Mouse (Mus musculus) MEL (cell line): ENCODE data around the gene Galntl6. TPM values are rescaled to one million over a fixed set of nuclear protein-coding genes. Genes with fewer than 3 reads are reported as not detected.

Source experiments
- DNase-seq: peaks from one replicate; pipeline ENCODE4 v3.0.0; 2011; ENCODE audit warnings: low read depth, low spot score
- H3K27ac ChIP-seq: 2 replicates; pipeline ENCODE4 v1.5.1; 2012; ENCODE audit warnings: low read depth, mild to moderate bottlenecking, control low read depth, low read length, moderate library complexity; ENCODE audit not compliant: control insufficient read depth
- H3K27me3 ChIP-seq, 2 experiments: fragments of 150-350 bp in 1 of 2; sonication (generic) in 1 of 2; 2 replicates each; pipeline ENCODE4 v1.6.1; 2012; ENCODE audit warnings: low read length in 2 of 2, mild to moderate bottlenecking in 2 of 2, improper control_type of control experiment in 1 of 2, moderate library complexity in 1 of 2; ENCODE audit not compliant: insufficient read depth in 2 of 2, control insufficient read depth in 1 of 2
- H3K36me3 ChIP-seq, 2 experiments: 2 replicates each; pipeline ENCODE4 v1.6.1; 2012 to 2014; ENCODE audit warnings: low read length in 2 of 2, improper control_type of control experiment in 1 of 2, inconsistent platforms in 1 of 2, mild to moderate bottlenecking in 1 of 2; ENCODE audit not compliant: insufficient read depth in 2 of 2, control insufficient read depth in 1 of 2
- H3K4me1 ChIP-seq, 2 experiments: fragments of 150-350 bp in 1 of 2; sonication (generic) in 1 of 2; 2 replicates each; pipeline ENCODE4 v1.6.1; 2012; ENCODE audit warnings: low read length in 2 of 2, improper control_type of control experiment in 1 of 2, mild to moderate bottlenecking in 1 of 2; ENCODE audit not compliant: insufficient read depth in 2 of 2, control insufficient read depth in 1 of 2
- H3K4me3 ChIP-seq, 2 experiments: fragments of 150-350 bp in 1 of 2; sonication (generic) in 1 of 2; 2 replicates each; pipeline ENCODE4 v1.5.1; 2012; ENCODE audit warnings: low read depth in 2 of 2, low read length in 2 of 2, mild to moderate bottlenecking in 2 of 2, moderate library complexity in 2 of 2, control low read depth in 1 of 2, improper control_type of control experiment in 1 of 2; ENCODE audit not compliant: control insufficient read depth in 1 of 2, insufficient read depth in 1 of 2
- H3K79me2 ChIP-seq: 2 replicates; pipeline ENCODE4 v1.6.1; 2012; ENCODE audit warnings: mild to moderate bottlenecking, low read length, moderate library complexity; ENCODE audit not compliant: control insufficient read depth, poor library complexity, insufficient read depth
- H3K9ac ChIP-seq: 2 replicates; pipeline ENCODE4 v1.6.1; 2012; ENCODE audit warnings: low read depth, mild to moderate bottlenecking, control low read depth, low read length, moderate library complexity; ENCODE audit not compliant: control insufficient read depth, poor library complexity, severe bottlenecking
- H3K9me3 ChIP-seq: fragments of 150-350 bp; sonication (generic); replicated peaks from 2 replicates; pipeline ENCODE4 v1.6.1; 2012; ENCODE audit warnings: mild to moderate bottlenecking, low read length, improper control_type of control experiment, moderate library complexity; ENCODE audit not compliant: insufficient read depth
- BHLHE40 ChIP-seq: IDR thresholded peaks from 2 replicates; pipeline ENCODE4 v1.6.1; 2012; ENCODE audit warnings: low read depth, mild to moderate bottlenecking, inconsistent platforms, low read length, improper control_type of control experiment, borderline replicate concordance
- CHD1 ChIP-seq: IDR thresholded peaks from 2 replicates; pipeline ENCODE4 v1.6.1; 2012; ENCODE audit warnings: low read depth, mild to moderate bottlenecking, inconsistent platforms, low read length, improper control_type of control experiment
- CHD2 ChIP-seq: IDR thresholded peaks from 2 replicates; pipeline ENCODE4 v1.6.1; 2011; ENCODE audit warnings: low read length, improper control_type of control experiment
- CTCF ChIP-seq, 3 experiments: IDR thresholded peaks in 2 of 3; conservative IDR thresholded peaks in 1 of 3; 2 replicates each; pipeline ENCODE4 v1.5.1; 2011 to 2012; ENCODE audit warnings: low read length in 3 of 3, low read depth in 2 of 3, mild to moderate bottlenecking in 2 of 3, improper control_type of control experiment in 1 of 3, inconsistent platforms in 1 of 3, mixed read lengths in 1 of 3, moderate library complexity in 1 of 3; ENCODE audit not compliant: control insufficient read depth in 1 of 3, insufficient read depth in 1 of 3, poor library complexity in 1 of 3, severe bottlenecking in 1 of 3
- ELF1 ChIP-seq: IDR thresholded peaks from 2 replicates; pipeline ENCODE4 v1.6.1; 2014; ENCODE audit warnings: low read depth, mild to moderate bottlenecking, inconsistent platforms, low read length, improper control_type of control experiment, moderate library complexity
- ETS1 ChIP-seq: IDR thresholded peaks from 2 replicates; pipeline ENCODE4 v1.6.1; 2012; ENCODE audit warnings: low read depth, mild to moderate bottlenecking, inconsistent platforms, low read length, improper control_type of control experiment, moderate library complexity
- GATA1 ChIP-seq: IDR thresholded peaks from 2 replicates; pipeline ENCODE4 v1.6.1; 2011; ENCODE audit warnings: low read depth, low read length, improper control_type of control experiment
- JUND ChIP-seq: IDR thresholded peaks from 2 replicates; pipeline ENCODE4 v1.6.1; 2011; ENCODE audit warnings: low read depth, mild to moderate bottlenecking, improper control_type of control experiment, low read length
- MAX ChIP-seq: IDR thresholded peaks from 2 replicates; pipeline ENCODE4 v1.6.1; 2011; ENCODE audit warnings: low read length, improper control_type of control experiment
- MAZ ChIP-seq: IDR thresholded peaks from 2 replicates; pipeline ENCODE4 v1.6.1; 2012; ENCODE audit warnings: low read depth, mild to moderate bottlenecking, inconsistent platforms, low read length, improper control_type of control experiment
- MEF2A ChIP-seq: IDR thresholded peaks from 2 replicates; pipeline ENCODE4 v1.6.1; 2014; ENCODE audit warnings: low read depth, mild to moderate bottlenecking, inconsistent platforms, low read length, improper control_type of control experiment; ENCODE audit not compliant: poor library complexity, insufficient replicate concordance, severe bottlenecking; ENCODE audit errors: extremely low read depth
- MXI1 ChIP-seq: IDR thresholded peaks from 2 replicates; pipeline ENCODE4 v1.6.1; 2011; ENCODE audit warnings: mild to moderate bottlenecking, low read depth, low read length, improper control_type of control experiment
- NELFE ChIP-seq: IDR thresholded peaks from 2 replicates; pipeline ENCODE4 v1.6.1; 2011; ENCODE audit warnings: low read depth, low read length, improper control_type of control experiment
- NRF1 ChIP-seq: IDR thresholded peaks from 2 replicates; pipeline ENCODE4 v1.6.1; 2014; ENCODE audit warnings: low read depth, mild to moderate bottlenecking, inconsistent platforms, low read length, improper control_type of control experiment, moderate library complexity; ENCODE audit not compliant: poor library complexity, insufficient read depth, severe bottlenecking
- POLR2A ChIP-seq, 2 experiments: IDR thresholded peaks; 2 replicates each; pipeline ENCODE4 v1.6.1; 2011 to 2012; ENCODE audit warnings: low read length in 2 of 2, mild to moderate bottlenecking in 2 of 2, control low read depth in 1 of 2, improper control_type of control experiment in 1 of 2, low read depth in 1 of 2, moderate library complexity in 1 of 2; ENCODE audit not compliant: control insufficient read depth in 1 of 2, insufficient read depth in 1 of 2, poor library complexity in 1 of 2
- POLR2AphosphoS2 ChIP-seq: IDR thresholded peaks from 2 replicates; pipeline ENCODE4 v1.6.1; 2011; ENCODE audit warnings: low read length, improper control_type of control experiment
- POLR2AphosphoS5 ChIP-seq: IDR thresholded peaks from 2 replicates; pipeline ENCODE4 v1.6.1; 2012; ENCODE audit warnings: low read depth, borderline replicate concordance, mild to moderate bottlenecking, inconsistent platforms, low read length, moderate library complexity, mixed read lengths
- RAD21 ChIP-seq: IDR thresholded peaks from 2 replicates; pipeline ENCODE4 v1.6.1; 2011; ENCODE audit warnings: mild to moderate bottlenecking, low read depth, low read length, improper control_type of control experiment
- RCOR1 ChIP-seq: IDR thresholded peaks from 2 replicates; pipeline ENCODE4 v1.6.1; 2012; ENCODE audit warnings: low read depth, mild to moderate bottlenecking, inconsistent platforms, low read length, improper control_type of control experiment
- SMC3 ChIP-seq: IDR thresholded peaks from 2 replicates; pipeline ENCODE4 v1.6.1; 2011; ENCODE audit warnings: low read depth, low read length, improper control_type of control experiment
- TAL1 ChIP-seq: IDR thresholded peaks from 2 replicates; pipeline ENCODE4 v1.6.1; 2012; ENCODE audit warnings: mild to moderate bottlenecking, inconsistent platforms, low read length, moderate library complexity, mixed read lengths
- UBTF ChIP-seq: IDR thresholded peaks from 2 replicates; pipeline ENCODE4 v1.6.1; 2012; ENCODE audit warnings: low read depth, mild to moderate bottlenecking, inconsistent platforms, low read length, improper control_type of control experiment, moderate library complexity, borderline replicate concordance; ENCODE audit not compliant: insufficient read depth
- USF2 ChIP-seq, 2 experiments: IDR thresholded peaks; 2 replicates each; pipeline ENCODE4 v1.6.1; 2011 to 2012; ENCODE audit warnings: improper control_type of control experiment in 2 of 2, low read length in 2 of 2, borderline replicate concordance in 1 of 2, inconsistent platforms in 1 of 2, low read depth in 1 of 2, mild to moderate bottlenecking in 1 of 2; ENCODE audit not compliant: insufficient read depth in 1 of 2
- ZC3H11A ChIP-seq: IDR thresholded peaks from 2 replicates; pipeline ENCODE4 v1.6.1; 2012; ENCODE audit warnings: low read depth, mild to moderate bottlenecking, inconsistent platforms, low read length, improper control_type of control experiment
- ZNF384 ChIP-seq: IDR thresholded peaks from 2 replicates; pipeline ENCODE4 v1.6.1; 2012; ENCODE audit warnings: low read depth, mild to moderate bottlenecking, inconsistent platforms, low read length, improper control_type of control experiment
- polyA plus RNA-seq, 2 experiments: library from polyadenylated mRNA; stranded (reverse) in 1 of 2; unstranded in 1 of 2; fragments of >175 nt in 1 of 2; fragments of >200 nt in 1 of 2; gene quantifications; 2 replicates each; pipeline versions ENCODE4 v1.2.1 to v1.2.4; 2012; ENCODE audit warnings: low replicate concordance in 2 of 2, low read depth in 1 of 2; ENCODE audit not compliant: insufficient read length in 2 of 2, insufficient read depth in 1 of 2, missing spikeins in 1 of 2
- total RNA-seq: library from RNA; depleted of rRNA; stranded (reverse); fragments of 300-350 nt; gene quantifications from 2 replicates; pipeline ENCODE4 v1.2.3, GENCODE M21; 2012

The Galntl6 gene
- total and polyA plus RNA-seq, 3 experiments = not detected

- H3K79me2 ChIP-seq = no peaks in the 10 kb centered on the region
- H3K4me3 ChIP-seq = no peak overlapping the region
- H3K9me3 ChIP-seq = no peaks in the 10 kb centered on the region
- H3K9ac ChIP-seq = no peak overlapping the region
- H3K27ac ChIP-seq = no peak overlapping the region
- no peaks in the 10 kb centered on the region for H3K4me1 ChIP-seq
- no peak for TF ChIP-seq USF2 (IDR thresholded peaks at IDR 0.05; ENCODE audit: borderline replicate concordance in 1 of 2, insufficient read depth in 1 of 2, low read depth in 1 of 2, low read length in 2 of 2)
- no peak for TF ChIP-seq BHLHE40
- TF ChIP-seq CHD1 = no peak
- TF ChIP-seq POLR2AphosphoS2 = no peak
- no peak for TF ChIP-seq UBTF
- TF ChIP-seq MEF2A = no peak
- TF ChIP-seq POLR2AphosphoS5 = no peak
- TF ChIP-seq MAZ = no peak
- no peak for TF ChIP-seq RCOR1
- no peak for TF ChIP-seq GATA1
- H3K36me3 ChIP-seq = no peaks in the 10 kb centered on the region
- DNase-seq = no peak
- no peaks in the 10 kb centered on the region for H3K27me3 ChIP-seq
These were observed 16.5 kb downstream of the Galntl6 start for GRCm38 (mm10) chr8:58895960-58896359.

GRCm38 (mm10) chr8:58890591-58890990 is 21.8 kb downstream of the Galntl6 start:
- no peak for DNase-seq
- no peaks in the 10 kb centered on the region for H3K79me2 ChIP-seq
- no peak overlapping the region for H3K27ac ChIP-seq
- no peaks in the 10 kb centered on the region for H3K27me3 ChIP-seq
- H3K4me1 ChIP-seq = no peaks in the 10 kb centered on the region
- TF ChIP-seq MXI1 = no peak
- no peak for TF ChIP-seq POLR2A (IDR thresholded peaks at IDR 0.05; ENCODE audit: control insufficient read depth in 1 of 2, insufficient read depth in 1 of 2, low read depth in 1 of 2, low read length in 2 of 2, poor library complexity in 1 of 2)
- no peak for TF ChIP-seq MAX
- no peak for TF ChIP-seq ELF1
- H3K9ac ChIP-seq = no peak overlapping the region
- H3K36me3 ChIP-seq = no peaks in the 10 kb centered on the region
- H3K9me3 ChIP-seq = no peaks in the 10 kb centered on the region
- no peak overlapping the region for H3K4me3 ChIP-seq

- no peak overlapping the region for H3K27ac ChIP-seq
- no peaks in the 10 kb centered on the region for H3K27me3 ChIP-seq
- H3K9me3 ChIP-seq = no peaks in the 10 kb centered on the region
- TF ChIP-seq USF2 (IDR thresholded peaks at IDR 0.05; ENCODE audit: borderline replicate concordance in 1 of 2, insufficient read depth in 1 of 2, low read depth in 1 of 2, low read length in 2 of 2) = no peak
- no peak for TF ChIP-seq ZC3H11A
- no peak for TF ChIP-seq ETS1
- no peak for TF ChIP-seq JUND
- peak; percentile 23; the same call in 1 of the 2 replicates for TF ChIP-seq SMC3
- no peak for TF ChIP-seq NELFE
- TF ChIP-seq GATA1 = no peak
- no peak for TF ChIP-seq NRF1
- TF ChIP-seq ZNF384 = no peak
- no peak for TF ChIP-seq POLR2A (IDR thresholded peaks at IDR 0.05; ENCODE audit: control insufficient read depth in 1 of 2, insufficient read depth in 1 of 2, low read depth in 1 of 2, low read length in 2 of 2, poor library complexity in 1 of 2)
- no peak for TF ChIP-seq MAZ
- no peak for TF ChIP-seq TAL1
- TF ChIP-seq RCOR1 = no peak
- TF ChIP-seq MXI1 = no peak
- TF ChIP-seq CHD1 = no peak
- no peak for TF ChIP-seq CHD2
- peak; percentile 15 for TF ChIP-seq RAD21
- TF ChIP-seq CTCF (IDR thresholded peaks at IDR 0.05 in 2 of 3, conservative IDR thresholded peaks at IDR 0.05 in 1 of 3; ENCODE audit: control insufficient read depth in 1 of 3, insufficient read depth in 1 of 3, low read depth in 2 of 3, low read length in 3 of 3, poor library complexity in 1 of 3, severe bottlenecking in 1 of 3) = peak in 1 of 3 experiments; percentile 19; a peak in 1 of 6 replicates
- no peak for TF ChIP-seq BHLHE40
- peak; percentile 3 for DNase-seq
- no peak overlapping the region for H3K4me3 ChIP-seq
- no peaks in the 10 kb centered on the region for H3K79me2 ChIP-seq
- H3K4me1 ChIP-seq = no peaks in the 10 kb centered on the region
- H3K36me3 ChIP-seq = no peaks in the 10 kb centered on the region
- no peak overlapping the region for H3K9ac ChIP-seq
These were observed 26.0 kb downstream of the Galntl6 start for GRCm38 (mm10) chr8:58886405-58886804.
